Mouse (Mus musculus) MEL (cell line): ENCODE measurements around the gene Tmem160.

Experiments
- E2F4 ChIP-seq: IDR thresholded peaks from 2 replicates; pipeline ENCODE4 v1.6.1; 2011; ENCODE audit warnings: low read depth, low read length, improper control_type of control experiment, borderline replicate concordance
- SIN3A ChIP-seq: IDR thresholded peaks from 2 replicates; pipeline ENCODE4 v1.6.1; 2012; ENCODE audit warnings: low read length, improper control_type of control experiment, inconsistent platforms

DNA sequence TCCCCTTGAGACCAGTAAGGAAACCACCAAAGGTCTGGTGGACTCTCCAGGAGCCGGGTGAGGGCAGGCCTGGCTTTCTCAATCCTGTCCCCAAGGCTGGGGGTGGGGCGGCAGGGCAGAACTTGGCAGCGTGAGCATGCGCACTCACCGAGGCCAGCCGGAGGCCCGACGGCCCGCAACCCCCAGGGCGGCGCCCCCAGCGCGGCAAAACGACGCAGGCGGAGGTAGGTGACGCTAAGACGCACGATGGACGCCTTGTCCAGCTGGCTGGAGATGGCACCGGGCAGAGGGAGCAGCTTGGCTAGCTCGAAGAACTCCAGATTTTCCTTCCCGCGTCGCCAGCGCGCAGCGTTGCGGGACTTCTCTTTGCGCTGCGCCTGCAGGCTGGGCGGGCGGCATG, 21.9 kb downstream of the Tmem160 start:
- TF ChIP-seq E2F4: no peak
- no peak for TF ChIP-seq SIN3A
